Mouse (Mus musculus) bone marrow macrophage, adult 2 months (primary cell): ENCODE data around the gene Cep78.

Source experiments
- CTCF ChIP-seq: IDR thresholded peaks from 2 replicates; pipeline ENCODE4 v1.5.1; 2012; ENCODE audit warnings: low read depth, mild to moderate bottlenecking, low read length, moderate library complexity
- POLR2A ChIP-seq: IDR thresholded peaks from 2 replicates; pipeline ENCODE4 v1.6.1; 2012; ENCODE audit warnings: mild to moderate bottlenecking, low read depth, low read length, borderline replicate concordance

- TF ChIP-seq CTCF, result no peak
- no peak for TF ChIP-seq POLR2A
Measured at GRCm38 (mm10) chr19:15948867-15949266, 35.9 kb downstream of the Cep78 start.
